In genomic region chr15:25844013-25844570, GRCm38 (mm10) we compare ENCODE assay signal across 7 mouse cellular contexts. TPM values are rescaled to one million over a fixed set of nuclear protein-coding genes. Genes with fewer than 3 reads are reported as not detected.
A peak's percentile ranks its signal among the peaks of the same experiment; 100 is the strongest.
DNase-seq lines count a peak whose midpoint lies in the region; ATAC-seq and TF ChIP-seq lines count a peak whose summit lies in the region.

No protein-coding gene starts in this region.

- WGBS in spleen, adult 2 months = 33% methylated on average over 11 of the region's 11 CpGs
- WGBS in forebrain, embryonic 16.5 days = 15% methylated on average over 11 of the region's 11 CpGs
- WGBS in limb, embryonic 11.5 days = 9% methylated on average over 11 of the region's 11 CpGs

- H3K4me2 ChIP-seq in forebrain, embryonic 16.5 days (ENCODE audit: low read length) = peak overlapping the region; percentile 97
- H3K4me2 ChIP-seq in limb, embryonic 11.5 days (ENCODE audit: low read depth, severe bottlenecking) = peak overlapping the region; percentile 96

- H3K27me3 ChIP-seq in spleen, adult 2 months (ENCODE audit: control insufficient read depth, insufficient read depth, low read length) = no peaks in the 10 kb centered on the region
- H3K27me3 ChIP-seq in forebrain, embryonic 16.5 days (replicated peaks; ENCODE audit: control insufficient read depth, insufficient read depth, low read length) = peaks cover 4% of the 10 kb centered on the region
- H3K27me3 ChIP-seq in limb, embryonic 11.5 days (ENCODE audit: control insufficient read depth, insufficient read depth, low read length) = peaks cover 13% of the 10 kb centered on the region

- no peak overlapping the region; the same call in 1 of the 2 replicates for H3K9ac ChIP-seq in forebrain, embryonic 16.5 days (replicated peaks; ENCODE audit: low read depth, low read length)
- H3K9ac ChIP-seq in limb, embryonic 11.5 days (ENCODE audit: low read length) = no peak overlapping the region

- ATAC-seq in forebrain, embryonic 16.5 days = no peak
- no peak for ATAC-seq in limb, embryonic 11.5 days (ENCODE audit: insufficient number of reproducible peaks, low FRiP score, low TSS enrichment, low read depth)
- no peak for ATAC-seq in activated CD4-positive, CD25-positive, alpha-beta regulatory T cell, adult 4 months

- no peaks in the 10 kb centered on the region for H3K4me1 ChIP-seq in spleen, adult 2 months (ENCODE audit: control insufficient read depth, insufficient read depth, insufficient read length)
- H3K4me1 ChIP-seq in forebrain, embryonic 16.5 days (replicated peaks; ENCODE audit: control insufficient read depth, insufficient read depth, low read length) = peaks cover 12% of the 10 kb centered on the region
- 0 out of 2 replicates have a peak, but pooled peaks cover 5% of the 10 kb centered on the region for H3K4me1 ChIP-seq in limb, embryonic 11.5 days (ENCODE audit: control insufficient read depth, insufficient read depth, low read length)

- no peaks in the 10 kb centered on the region for H3K9me3 ChIP-seq in forebrain, embryonic 16.5 days (ENCODE audit: control insufficient read depth, low read length)
- H3K9me3 ChIP-seq in limb, embryonic 11.5 days (ENCODE audit: control insufficient read depth, low read length) = no peaks in the 10 kb centered on the region

- no peak for DNase-seq in spleen, adult 2 months (ENCODE audit: low read depth in 1 of 2, low spot score in 2 of 2)
- DNase-seq in spleen, postnatal 36 days (ENCODE audit: low spot score in 2 of 2) = no peak
- DNase-seq in limb, embryonic 11.5 days (ENCODE audit: low spot score) = no peak
- peak; percentile 12 for DNase-seq in thymus, postnatal 25 days
- DNase-seq in embryo, embryonic 9.5 days (ENCODE audit: extremely low spot score) = no peak

- no peak for TF ChIP-seq POLR2A in spleen, adult 2 months (IDR thresholded peaks at IDR 0.05; ENCODE audit: low read depth, low read length)

- TF ChIP-seq CTCF in spleen, adult 2 months (IDR thresholded peaks at IDR 0.05; ENCODE audit: extremely low read depth, insufficient read depth, insufficient read length, insufficient replicate concordance) = no peak

- H3K27ac ChIP-seq in spleen, adult 2 months (ENCODE audit: insufficient read depth, low read length) = peak overlapping the region; percentile 99
- no peak overlapping the region for H3K27ac ChIP-seq in forebrain, embryonic 16.5 days (ENCODE audit: low read length)
- H3K27ac ChIP-seq in limb, embryonic 11.5 days (replicated peaks; ENCODE audit: low read depth, low read length) = no peak overlapping the region

- no peaks in the 10 kb centered on the region; the same call in 1 of the 2 replicates for H3K36me3 ChIP-seq in spleen, adult 2 months (ENCODE audit: control insufficient read depth, insufficient read depth, low read length)
- no peaks in the 10 kb centered on the region for H3K36me3 ChIP-seq in forebrain, embryonic 16.5 days (ENCODE audit: control insufficient read depth, insufficient read depth)
- H3K36me3 ChIP-seq in limb, embryonic 11.5 days (ENCODE audit: control insufficient read depth, insufficient read depth, low read length) = no peaks in the 10 kb centered on the region

- peak overlapping the region; percentile 89 for H3K4me3 ChIP-seq in spleen, adult 2 months (ENCODE audit: extremely low read depth, insufficient read depth, insufficient read length)
- peak overlapping the region; percentile 98 for H3K4me3 ChIP-seq in forebrain, embryonic 16.5 days (replicated peaks; ENCODE audit: low read length)
- H3K4me3 ChIP-seq in limb, embryonic 11.5 days (ENCODE audit: low read depth, low read length) = peak overlapping the region; percentile 69

RNA-seq across cellular contexts. Expression of gene Retreg1, which starts 1.1 kb away (rescaled TPM):
- 8.8 and 9.5 TPM in 2 replicates for polyA plus RNA-seq in spleen, adult 2 months (2012; rRNA removed)
- polyA plus RNA-seq in forebrain, embryonic 16.5 days (2015; fragmentation: Nextera tagmentation; extraction: Ambion mirVana) = 6.6 and 8.2 TPM in 2 replicates
- polyA plus RNA-seq in limb, embryonic 11.5 days (2014; fragmentation: Nextera tagmentation; extraction: Ambion mirVana) = 2.9 and 3.0 TPM in 2 replicates
- polyA plus RNA-seq in activated CD4-positive, CD25-positive, alpha-beta regulatory T cell, adult 4 months (2017; shearing (Covaris generic)) = 10 to 100 TPM; 58.2 to 69.6 TPM
